Mouse (Mus musculus): ENCODE measurements around the gene Rab36. TPM values are rescaled to one million over a fixed set of nuclear protein-coding genes. Genes with fewer than 3 reads are reported as not detected.
"Not testable (repeated sequence)": the region's sequence is repeated elsewhere in the genome, so short reads cannot be mapped to it uniquely, and the experiment has no call there.

Rab36 gene
- polyA plus RNA-seq, 1 experiment = 0.82 TPM

GRCm38 (mm10) chr10:75032395-75032794 is 4.5 kb upstream of the Rab36 start, which contains the start of gene Rsph14:
Gene Rsph14 (minus strand): TSS chr10:75032586.
- H3K4me1 ChIP-seq (ENCODE audit: control insufficient read depth, insufficient read depth, low read length) = no peaks in the 10 kb centered on the region
- TF ChIP-seq CTCF (IDR thresholded peaks at IDR 0.05; ENCODE audit: low read depth, low read length) (no peak), POLR2A (IDR thresholded peaks at IDR 0.05; ENCODE audit: borderline replicate concordance, low read depth, low read length) (no peak)
- H3K27ac ChIP-seq (ENCODE audit: insufficient read depth, low read depth, low read length) = no peak within 1 kb of the TSS
- no peak within 1 kb of the TSS for H3K4me3 ChIP-seq (ENCODE audit: insufficient read depth, low read length)

GRCm38 (mm10) chr10:75042060-75042459 is 5.2 kb downstream of the Rab36 start:
- not testable (repeated sequence) for H3K4me3 ChIP-seq (ENCODE audit: insufficient read depth, low read length); H3K4me1 ChIP-seq (ENCODE audit: control insufficient read depth, insufficient read depth, low read length); H3K27ac ChIP-seq (ENCODE audit: insufficient read depth, low read depth, low read length)

- TF ChIP-seq POLR2A (IDR thresholded peaks at IDR 0.05; ENCODE audit: borderline replicate concordance, low read depth, low read length) (no peak), CTCF (IDR thresholded peaks at IDR 0.05; ENCODE audit: low read depth, low read length) (no peak)
- Histone ChIP-seq H3K4me1 (ENCODE audit: control insufficient read depth, insufficient read depth, low read length) (no peaks in the 10 kb centered on the region), H3K4me3 (ENCODE audit: insufficient read depth, low read length) (no peak overlapping the region), H3K27ac (ENCODE audit: insufficient read depth, low read depth, low read length) (no peak overlapping the region)
Measured at GRCm38 (mm10) chr10:75044459-75044858, 7.6 kb downstream of the Rab36 start.

- no peak for TF ChIP-seq CTCF (IDR thresholded peaks at IDR 0.05; ENCODE audit: low read depth, low read length)
- TF ChIP-seq POLR2A (IDR thresholded peaks at IDR 0.05; ENCODE audit: borderline replicate concordance, low read depth, low read length) = no peak
- no peaks in the 10 kb centered on the region for H3K4me1 ChIP-seq (ENCODE audit: control insufficient read depth, insufficient read depth, low read length)
- H3K4me3 ChIP-seq (ENCODE audit: insufficient read depth, low read length) = no peak overlapping the region
- no peak overlapping the region for H3K27ac ChIP-seq (ENCODE audit: insufficient read depth, low read depth, low read length)
Measured at GRCm38 (mm10) chr10:75045831-75046230, 9.0 kb downstream of the Rab36 start.

GRCm38 (mm10) chr10:75048711-75049110 is 11.9 kb downstream of the Rab36 start:
- Histone ChIP-seq H3K4me1 (ENCODE audit: control insufficient read depth, insufficient read depth, low read length) (no peaks in the 10 kb centered on the region), H3K4me3 (ENCODE audit: insufficient read depth, low read length) (no peak overlapping the region), H3K27ac (ENCODE audit: insufficient read depth, low read depth, low read length) (no peak overlapping the region)
- no peak for TF ChIP-seq POLR2A (IDR thresholded peaks at IDR 0.05; ENCODE audit: borderline replicate concordance, low read depth, low read length)
- no peak for TF ChIP-seq CTCF (IDR thresholded peaks at IDR 0.05; ENCODE audit: low read depth, low read length)

GRCm38 (mm10) chr10:75051364-75052074 is 14.7 kb downstream of the Rab36 start:
- H3K4me1 ChIP-seq (ENCODE audit: control insufficient read depth, insufficient read depth, low read length) = no peaks in the 10 kb centered on the region

GRCm38 (mm10) chr10:75052902-75053301 is 16.0 kb downstream of the Rab36 start:
- TF ChIP-seq CTCF (IDR thresholded peaks at IDR 0.05; ENCODE audit: low read depth, low read length) = no peak
- TF ChIP-seq POLR2A (IDR thresholded peaks at IDR 0.05; ENCODE audit: borderline replicate concordance, low read depth, low read length) = no peak
- Histone ChIP-seq H3K27ac (ENCODE audit: insufficient read depth, low read depth, low read length) (no peak overlapping the region), H3K4me1 (ENCODE audit: control insufficient read depth, insufficient read depth, low read length) (no peaks in the 10 kb centered on the region), H3K4me3 (ENCODE audit: insufficient read depth, low read length) (no peak overlapping the region)

More at GRCm38 (mm10) chr10:75051364-75052074, 14.7 kb downstream of the Rab36 start:
- no peak overlapping the region for H3K27ac ChIP-seq (ENCODE audit: insufficient read depth, low read depth, low read length)
- H3K4me3 ChIP-seq (ENCODE audit: insufficient read depth, low read length) = no peak overlapping the region
- TF ChIP-seq CTCF (IDR thresholded peaks at IDR 0.05; ENCODE audit: low read depth, low read length) = no peak
- no peak for TF ChIP-seq POLR2A (IDR thresholded peaks at IDR 0.05; ENCODE audit: borderline replicate concordance, low read depth, low read length)

- no peaks in the 10 kb centered on the region for H3K4me1 ChIP-seq (ENCODE audit: control insufficient read depth, insufficient read depth, low read length)
Measured at GRCm38 (mm10) chr10:75053655-75054054, 16.8 kb downstream of the Rab36 start.

GRCm38 (mm10) chr10:75054125-75054524 is 17.3 kb downstream of the Rab36 start:
- H3K4me3 ChIP-seq (ENCODE audit: insufficient read depth, low read length) = no peak overlapping the region
- no peak for TF ChIP-seq POLR2A (IDR thresholded peaks at IDR 0.05; ENCODE audit: borderline replicate concordance, low read depth, low read length)
- TF ChIP-seq CTCF (IDR thresholded peaks at IDR 0.05; ENCODE audit: low read depth, low read length) = no peak
- H3K27ac ChIP-seq (ENCODE audit: insufficient read depth, low read depth, low read length) = no peak overlapping the region
- H3K4me1 ChIP-seq (ENCODE audit: control insufficient read depth, insufficient read depth, low read length) = no peaks in the 10 kb centered on the region

More at GRCm38 (mm10) chr10:75053655-75054054, 16.8 kb downstream of the Rab36 start:
- no peak overlapping the region for H3K4me3 ChIP-seq (ENCODE audit: insufficient read depth, low read length)
- H3K27ac ChIP-seq (ENCODE audit: insufficient read depth, low read depth, low read length) = no peak overlapping the region
- TF ChIP-seq CTCF (IDR thresholded peaks at IDR 0.05; ENCODE audit: low read depth, low read length) (no peak), POLR2A (IDR thresholded peaks at IDR 0.05; ENCODE audit: borderline replicate concordance, low read depth, low read length) (no peak)

- H3K4me3 ChIP-seq (ENCODE audit: insufficient read depth, low read length) = no peak overlapping the region
- TF ChIP-seq CTCF (IDR thresholded peaks at IDR 0.05; ENCODE audit: low read depth, low read length) = no peak
- no peak for TF ChIP-seq POLR2A (IDR thresholded peaks at IDR 0.05; ENCODE audit: borderline replicate concordance, low read depth, low read length)
- H3K27ac ChIP-seq (ENCODE audit: insufficient read depth, low read depth, low read length) = no peak overlapping the region
- H3K4me1 ChIP-seq (ENCODE audit: control insufficient read depth, insufficient read depth, low read length) = peaks cover 2% of the 10 kb centered on the region
Measured at GRCm38 (mm10) chr10:75055672-75056071, 18.8 kb downstream of the Rab36 start.

Measured in bone marrow macrophage, adult 2 months (primary cell).